Mouse (Mus musculus): ENCODE data around the gene Ttc28. TPM values are rescaled to one million over a fixed set of nuclear protein-coding genes. Genes with fewer than 3 reads are reported as not detected.

Gene Ttc28
- polyA plus RNA-seq, 1 experiment = 4.8 TPM

DNA sequence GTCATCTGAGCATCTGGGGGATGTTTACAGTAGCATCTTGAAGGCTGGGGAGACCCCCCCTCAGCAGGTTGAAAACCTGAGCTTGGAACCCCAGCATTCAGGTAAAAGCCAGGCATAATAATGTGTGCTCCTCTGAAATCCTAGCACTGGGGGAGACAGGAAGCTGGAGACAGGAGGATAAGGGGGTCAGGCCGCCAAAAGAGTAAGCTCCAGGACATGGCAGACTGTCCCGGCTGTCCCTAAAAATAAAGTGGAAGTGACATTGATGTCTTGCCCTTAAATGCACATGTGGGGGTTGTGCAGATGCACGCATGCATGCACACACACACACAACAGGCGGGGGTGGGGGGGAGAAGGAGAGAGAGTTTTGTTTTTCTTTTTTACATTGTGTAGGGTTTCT is 118.7 kb downstream of the Ttc28 start:
- H3K27me3 ChIP-seq (ENCODE audit: control insufficient read depth, insufficient read depth, low read length) = no peaks in the 10 kb centered on the region
- no peak overlapping the region for H3K27ac ChIP-seq (ENCODE audit: control insufficient read depth, insufficient read depth, low read length)
- 90% methylated on average over 4 of the region's 4 CpGs for WGBS
- DNase-seq = no peak
- no peak overlapping the region for H3K4me3 ChIP-seq (ENCODE audit: control insufficient read depth, insufficient read depth, low read length)
- H3K36me3 ChIP-seq (ENCODE audit: control insufficient read depth, insufficient read depth, low read length) = no peaks in the 10 kb centered on the region
- TF ChIP-seq CTCF (IDR thresholded peaks at IDR 0.05; ENCODE audit: borderline replicate concordance, control insufficient read depth, extremely low read depth, insufficient read depth, low read length, poor library complexity) = no peak
- TF ChIP-seq POLR2A (IDR thresholded peaks at IDR 0.05; ENCODE audit: control insufficient read depth, extremely low read depth, insufficient read depth, low read length, poor library complexity) = no peak
- no peaks in the 10 kb centered on the region for H3K4me1 ChIP-seq (replicated peaks; ENCODE audit: control insufficient read depth, insufficient read depth, low read length)

DNA sequence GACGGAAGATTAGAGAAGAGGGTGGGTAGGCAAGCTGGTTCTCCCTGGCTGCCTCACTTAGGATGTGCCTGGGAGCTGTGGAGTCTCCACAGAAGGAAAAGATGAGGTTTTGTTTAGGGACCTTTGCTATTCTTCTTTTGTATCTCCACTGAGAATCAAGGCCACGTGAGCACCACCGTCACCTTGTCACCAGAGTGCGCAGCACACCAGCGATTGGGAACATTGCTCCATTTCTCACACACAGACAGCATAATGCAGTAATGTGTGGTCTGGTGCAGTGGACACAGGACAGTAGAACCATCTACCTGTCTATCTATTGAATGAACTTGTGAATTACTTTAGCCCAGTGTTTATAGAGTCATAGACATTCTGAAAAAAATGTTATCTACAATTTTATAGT is 121.3 kb downstream of the Ttc28 start:
- no peak for TF ChIP-seq POLR2A (IDR thresholded peaks at IDR 0.05; ENCODE audit: control insufficient read depth, extremely low read depth, insufficient read depth, low read length, poor library complexity)
- TF ChIP-seq CTCF (IDR thresholded peaks at IDR 0.05; ENCODE audit: borderline replicate concordance, control insufficient read depth, extremely low read depth, insufficient read depth, low read length, poor library complexity) = no peak
- H3K27ac ChIP-seq (ENCODE audit: control insufficient read depth, insufficient read depth, low read length) = no peak overlapping the region
- no peak overlapping the region for H3K4me3 ChIP-seq (ENCODE audit: control insufficient read depth, insufficient read depth, low read length)
- DNase-seq = no peak
- H3K36me3 ChIP-seq (ENCODE audit: control insufficient read depth, insufficient read depth, low read length) = no peaks in the 10 kb centered on the region
- 96% methylated on average over 5 of the region's 5 CpGs for WGBS
- no peaks in the 10 kb centered on the region for H3K4me1 ChIP-seq (replicated peaks; ENCODE audit: control insufficient read depth, insufficient read depth, low read length)
- H3K27me3 ChIP-seq (ENCODE audit: control insufficient read depth, insufficient read depth, low read length) = no peaks in the 10 kb centered on the region

DNA sequence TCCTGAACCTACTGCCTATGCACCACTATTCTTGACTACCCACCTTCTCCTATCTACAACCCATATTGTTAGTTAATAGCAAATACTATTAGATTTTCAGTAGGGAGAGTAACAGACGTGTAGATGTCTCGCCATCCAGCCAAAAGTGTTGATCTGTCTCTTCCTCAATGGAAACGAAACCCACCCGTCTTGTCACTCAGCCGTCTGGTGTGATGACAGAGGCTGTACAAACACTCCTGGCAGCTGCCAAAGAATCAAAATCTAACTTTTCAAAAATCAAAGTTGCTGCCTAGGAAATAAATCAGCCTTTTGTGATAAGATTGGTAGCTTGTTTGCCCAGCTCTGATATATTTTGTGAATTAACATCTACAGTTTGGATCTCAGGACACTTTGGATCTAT is 123.6 kb downstream of the Ttc28 start:
- Histone ChIP-seq H3K4me1 (replicated peaks; ENCODE audit: control insufficient read depth, insufficient read depth, low read length) (no peaks in the 10 kb centered on the region), H3K27me3 (ENCODE audit: control insufficient read depth, insufficient read depth, low read length) (no peaks in the 10 kb centered on the region), H3K27ac (ENCODE audit: control insufficient read depth, insufficient read depth, low read length) (no peak overlapping the region), H3K36me3 (ENCODE audit: control insufficient read depth, insufficient read depth, low read length) (no peaks in the 10 kb centered on the region), H3K4me3 (ENCODE audit: control insufficient read depth, insufficient read depth, low read length) (no peak overlapping the region)
- 93% methylated on average over 5 of the region's 5 CpGs for WGBS
- DNase-seq = no peak
- TF ChIP-seq POLR2A (IDR thresholded peaks at IDR 0.05; ENCODE audit: control insufficient read depth, extremely low read depth, insufficient read depth, low read length, poor library complexity) = no peak
- TF ChIP-seq CTCF (IDR thresholded peaks at IDR 0.05; ENCODE audit: borderline replicate concordance, control insufficient read depth, extremely low read depth, insufficient read depth, low read length, poor library complexity) = no peak

DNA sequence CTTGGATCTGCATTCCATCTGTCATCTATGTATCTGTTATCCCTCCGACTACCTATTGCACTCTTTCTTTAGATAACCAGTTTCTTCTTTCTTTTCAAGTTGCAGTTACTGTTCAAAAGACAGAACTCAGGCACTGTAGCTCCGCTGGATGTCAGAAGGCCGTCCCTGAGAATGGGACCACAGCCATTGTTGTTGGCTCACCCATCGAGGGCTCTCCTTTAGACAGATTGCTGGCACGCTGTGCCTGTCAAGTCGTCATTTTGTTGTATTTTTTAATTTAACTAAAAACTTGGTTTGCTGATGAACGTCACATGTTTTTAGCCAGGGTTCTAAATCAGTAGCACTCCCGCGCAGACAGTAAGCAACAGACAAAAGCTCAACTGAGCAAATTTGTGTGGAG is 124.1 kb downstream of the Ttc28 start:
- Histone ChIP-seq H3K36me3 (ENCODE audit: control insufficient read depth, insufficient read depth, low read length) (no peaks in the 10 kb centered on the region), H3K4me3 (ENCODE audit: control insufficient read depth, insufficient read depth, low read length) (no peak overlapping the region), H3K4me1 (replicated peaks; ENCODE audit: control insufficient read depth, insufficient read depth, low read length) (no peaks in the 10 kb centered on the region), H3K27ac (ENCODE audit: control insufficient read depth, insufficient read depth, low read length) (no peak overlapping the region), H3K27me3 (ENCODE audit: control insufficient read depth, insufficient read depth, low read length) (no peaks in the 10 kb centered on the region)
- WGBS = over 99% methylated on average over 9 of the region's 9 CpGs
- DNase-seq = no peak
- TF ChIP-seq CTCF (IDR thresholded peaks at IDR 0.05; ENCODE audit: borderline replicate concordance, control insufficient read depth, extremely low read depth, insufficient read depth, low read length, poor library complexity) (no peak), POLR2A (IDR thresholded peaks at IDR 0.05; ENCODE audit: control insufficient read depth, extremely low read depth, insufficient read depth, low read length, poor library complexity) (no peak)

DNA sequence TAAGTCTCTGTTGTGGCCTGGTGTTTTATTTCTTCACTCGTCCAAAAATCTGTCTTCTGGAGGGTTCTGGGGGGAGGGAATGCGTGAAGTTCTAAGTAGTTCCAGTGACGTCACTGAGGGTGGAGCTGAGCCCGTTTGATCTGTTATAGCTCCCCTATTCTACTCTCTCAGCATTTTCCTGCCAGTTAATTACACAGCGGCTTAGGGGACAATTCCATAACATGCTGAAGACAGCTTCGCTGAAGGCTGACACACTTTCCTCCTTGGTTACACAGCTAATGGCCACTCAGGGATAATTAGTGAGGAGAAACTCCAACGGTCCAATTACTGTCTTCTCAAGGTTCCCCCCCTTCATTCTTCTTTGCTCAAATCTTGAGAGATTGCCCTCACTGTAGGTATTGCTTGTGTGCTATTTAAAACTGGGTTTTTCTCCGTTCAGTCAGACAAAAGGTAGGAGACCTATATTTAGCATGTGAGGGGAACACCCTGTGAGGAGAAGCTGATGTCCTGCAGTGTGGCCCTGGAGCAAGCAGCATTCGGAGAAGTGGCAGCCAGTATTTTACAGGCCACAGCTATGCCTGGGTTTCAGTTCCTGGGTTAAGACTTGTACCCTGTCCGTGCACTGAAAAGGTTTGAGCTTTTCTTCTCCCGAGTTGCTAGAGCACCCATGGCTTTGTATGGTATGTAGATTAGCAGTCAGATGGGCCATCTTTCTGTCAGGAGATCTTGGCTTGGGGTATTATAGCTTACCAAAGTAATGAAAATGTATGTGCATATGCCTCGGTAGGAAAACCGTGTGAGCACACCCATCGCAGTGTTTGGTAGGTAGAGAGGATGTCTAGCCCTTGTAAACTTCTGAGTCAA is 126.9 kb downstream of the Ttc28 start:
- 92% methylated on average over 14 of the region's 14 CpGs for WGBS
- H3K36me3 ChIP-seq (ENCODE audit: control insufficient read depth, insufficient read depth, low read length) = no peaks in the 10 kb centered on the region
- DNase-seq = no peak

DNA sequence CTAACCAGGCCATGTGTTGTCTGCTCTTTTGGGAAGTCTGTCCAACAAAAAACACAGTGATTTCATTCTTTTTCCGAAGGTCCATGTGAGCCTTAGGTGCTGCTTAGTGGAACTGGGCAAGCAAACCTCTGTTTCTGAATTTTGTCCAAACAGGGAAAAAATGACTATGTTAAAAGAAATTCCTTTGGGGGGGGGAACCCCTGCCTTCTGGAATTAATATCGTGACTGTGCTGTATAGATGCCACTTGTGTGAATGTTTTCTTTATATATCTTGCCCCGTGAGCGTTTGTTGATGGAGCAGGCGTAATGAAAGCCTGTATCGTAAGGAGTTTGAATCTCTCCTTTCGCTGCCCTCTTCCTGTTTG is 127.5 kb downstream of the Ttc28 start:
- no peak overlapping the region for H3K27ac ChIP-seq (ENCODE audit: control insufficient read depth, insufficient read depth, low read length)
- WGBS = 96% methylated on average over 7 of the region's 7 CpGs
- H3K4me3 ChIP-seq (ENCODE audit: control insufficient read depth, insufficient read depth, low read length) = no peak overlapping the region
- no peaks in the 10 kb centered on the region for H3K36me3 ChIP-seq (ENCODE audit: control insufficient read depth, insufficient read depth, low read length)
- TF ChIP-seq POLR2A (IDR thresholded peaks at IDR 0.05; ENCODE audit: control insufficient read depth, extremely low read depth, insufficient read depth, low read length, poor library complexity) (no peak), CTCF (IDR thresholded peaks at IDR 0.05; ENCODE audit: borderline replicate concordance, control insufficient read depth, extremely low read depth, insufficient read depth, low read length, poor library complexity) (no peak)
- no peaks in the 10 kb centered on the region for H3K4me1 ChIP-seq (replicated peaks; ENCODE audit: control insufficient read depth, insufficient read depth, low read length)
- no peak for DNase-seq
- no peaks in the 10 kb centered on the region for H3K27me3 ChIP-seq (ENCODE audit: control insufficient read depth, insufficient read depth, low read length)

More for the DNA sequence above, 126.9 kb downstream of the Ttc28 start:
- Histone ChIP-seq H3K27ac (ENCODE audit: control insufficient read depth, insufficient read depth, low read length) (no peak overlapping the region), H3K4me1 (replicated peaks; ENCODE audit: control insufficient read depth, insufficient read depth, low read length) (no peaks in the 10 kb centered on the region), H3K27me3 (ENCODE audit: control insufficient read depth, insufficient read depth, low read length) (no peaks in the 10 kb centered on the region), H3K4me3 (ENCODE audit: control insufficient read depth, insufficient read depth, low read length) (no peak overlapping the region)
- TF ChIP-seq POLR2A (IDR thresholded peaks at IDR 0.05; ENCODE audit: control insufficient read depth, extremely low read depth, insufficient read depth, low read length, poor library complexity) (no peak), CTCF (IDR thresholded peaks at IDR 0.05; ENCODE audit: borderline replicate concordance, control insufficient read depth, extremely low read depth, insufficient read depth, low read length, poor library complexity) (no peak)
